Mouse (Mus musculus) liver, embryonic 11.5 days (tissue): ENCODE data around the gene Rabl6. TPM values are rescaled to one million over a fixed set of nuclear protein-coding genes. Genes with fewer than 3 reads are reported as not detected.

Experiments used
- ATAC-seq: fragments of 200-750 bp; cut with Nextera tagmentation; replicated peaks from 2 replicates; pipeline ENCODE4 v1.8.0; 2017; ENCODE audit warnings: moderate number of reproducible peaks, mild to moderate bottlenecking, moderate TSS enrichment, moderate library complexity; ENCODE audit not compliant: low FRiP score
- DNase-seq: peaks from one replicate; pipeline ENCODE4 v3.0.0-alpha.2; 2017; ENCODE audit warnings: low spot score
- H3K27ac ChIP-seq: fragments of 300-500 bp; sonication (generic); 2 replicates; pipeline ENCODE4 v1.5.1; 2014; ENCODE audit warnings: mild to moderate bottlenecking, low read depth, low read length, control low read depth
- H3K27me3 ChIP-seq: fragments of 300-500 bp; sonication (generic); replicated peaks from 2 replicates; pipeline ENCODE4 v1.6.1; 2014; ENCODE audit warnings: low read length, mixed read lengths; ENCODE audit not compliant: control insufficient read depth, insufficient read depth
- H3K36me3 ChIP-seq: fragments of 300-500 bp; sonication (generic); 2 replicates; pipeline ENCODE4 v1.6.1; 2014; ENCODE audit warnings: mild to moderate bottlenecking, low read length, moderate library complexity, mixed read lengths; ENCODE audit not compliant: control insufficient read depth, insufficient read depth
- H3K4me1 ChIP-seq: fragments of 300-500 bp; sonication (generic); replicated peaks from 2 replicates; pipeline ENCODE4 v1.6.1; 2014; ENCODE audit warnings: low read length, mixed read lengths; ENCODE audit not compliant: control insufficient read depth, insufficient read depth
- H3K4me2 ChIP-seq: fragments of 300-500 bp; sonication (generic); 2 replicates; pipeline ENCODE4 v1.6.1; 2014; ENCODE audit warnings: mild to moderate bottlenecking, control low read depth, moderate library complexity
- H3K4me3 ChIP-seq: fragments of 300-500 bp; sonication (generic); 2 replicates; pipeline ENCODE4 v1.5.1; 2014; ENCODE audit warnings: low read depth, low read length, control low read depth
- H3K9ac ChIP-seq: fragments of 300-500 bp; sonication (generic); 2 replicates; pipeline ENCODE4 v1.6.1; 2014; ENCODE audit warnings: low read depth, low read length, control low read depth
- H3K9me3 ChIP-seq: fragments of 300-500 bp; sonication (generic); 2 replicates; pipeline ENCODE4 v1.6.1; 2016; ENCODE audit warnings: low read length, inconsistent platforms, mixed read lengths; ENCODE audit not compliant: control insufficient read depth
- WGBS: fragments of 180-500 bp; shearing (Covaris S2); extraction: QIAGEN DNeasy Blood & Tissue Kit; methylation state at CpG from one replicate; pipeline ENCODE4 v1.1.7; 2014; 5-methylcytosine and 5-hydroxymethylcytosine counted together
- polyA plus RNA-seq: library from polyadenylated mRNA; unstranded; fragments of >200 nt; fragmentation: Nextera tagmentation; extraction: Ambion mirVana; gene quantifications from 2 replicates; pipeline ENCODE4 v1.2.1, GENCODE M21; 2014

Rabl6 gene
- polyA plus RNA-seq, 1 experiment from 2014 or later = 67.7 TPM

GRCm38 (mm10) chr2:25579737-25580460 is 28.4 kb downstream of the Rabl6 start:
- WGBS = 6% methylated on average over 27 of the region's 27 CpGs
- H3K9me3 ChIP-seq = no peaks in the 10 kb centered on the region
- peak overlapping the region; percentile 30 for H3K4me3 ChIP-seq
- peaks cover 9% of the 10 kb centered on the region for H3K36me3 ChIP-seq
- H3K27me3 ChIP-seq = peaks cover 57% of the 10 kb centered on the region
- ATAC-seq (no peak), DNase-seq (no peak)
- H3K4me1 ChIP-seq = peaks cover 45% of the 10 kb centered on the region
- no peak overlapping the region for H3K9ac ChIP-seq
- no peak overlapping the region for H3K27ac ChIP-seq
- H3K4me2 ChIP-seq = peak overlapping the region; percentile 42

- Histone ChIP-seq H3K27ac (no peak overlapping the region), H3K4me2 (peak overlapping the region; percentile 42), H3K9ac (no peak overlapping the region), H3K27me3 (peaks cover 57% of the 10 kb centered on the region), H3K4me1 (peaks cover 45% of the 10 kb centered on the region), H3K36me3 (peaks cover 3% of the 10 kb centered on the region; the same call in 1 of the 2 replicates), H3K9me3 (no peaks in the 10 kb centered on the region), H3K4me3 (peak overlapping the region; percentile 30)
- WGBS = 6% methylated on average over 77 of the region's 77 CpGs
- ATAC-seq (no peak), DNase-seq (no peak)
These were observed 29.3 kb downstream of the Rabl6 start for GRCm38 (mm10) chr2:25578796-25579736.

- no peaks in the 10 kb centered on the region; the same call in 1 of the 2 replicates for H3K36me3 ChIP-seq
- peak; percentile 59 for DNase-seq
- peaks cover 54% of the 10 kb centered on the region for H3K4me1 ChIP-seq
- H3K27ac ChIP-seq = no peak overlapping the region
- peaks cover 57% of the 10 kb centered on the region for H3K27me3 ChIP-seq
- no peak for ATAC-seq
- H3K4me2 ChIP-seq = peak overlapping the region; percentile 58
- 5% methylated on average over 75 of the region's 75 CpGs for WGBS
- H3K4me3 ChIP-seq = peak overlapping the region; percentile 37
- no peak overlapping the region for H3K9ac ChIP-seq
- H3K9me3 ChIP-seq = no peaks in the 10 kb centered on the region
These were observed 30.1 kb downstream of the Rabl6 start for GRCm38 (mm10) chr2:25577951-25578795.

- DNase-seq (no peak), ATAC-seq (no peak)
- H3K9ac ChIP-seq = peak overlapping the region; percentile 20; the same call in 1 of the 2 replicates
These were observed 31.1 kb downstream of the Rabl6 start for GRCm38 (mm10) chr2:25576965-25577891.

GRCm38 (mm10) chr2:25576028-25576850 is 32.1 kb downstream of the Rabl6 start:
- Histone ChIP-seq H3K27ac (no peak overlapping the region), H3K9ac (no peak overlapping the region), H3K4me3 (no peak overlapping the region; the same call in 1 of the 2 replicates), H3K27me3 (peaks cover 57% of the 10 kb centered on the region), H3K9me3 (no peaks in the 10 kb centered on the region), H3K36me3 (no peaks in the 10 kb centered on the region; the same call in 1 of the 2 replicates), H3K4me2 (peak overlapping the region; percentile 91), H3K4me1 (peaks cover 46% of the 10 kb centered on the region)
- 78% methylated on average over 16 of the region's 16 CpGs for WGBS
- ATAC-seq (no peak), DNase-seq (no peak)

More at GRCm38 (mm10) chr2:25576965-25577891, 31.1 kb downstream of the Rabl6 start:
- peaks cover 50% of the 10 kb centered on the region for H3K4me1 ChIP-seq
- peaks cover 57% of the 10 kb centered on the region for H3K27me3 ChIP-seq
- H3K9me3 ChIP-seq = no peaks in the 10 kb centered on the region
- no peak overlapping the region for H3K27ac ChIP-seq
- H3K4me2 ChIP-seq = peak overlapping the region; percentile 58
- H3K36me3 ChIP-seq = no peaks in the 10 kb centered on the region
- peak overlapping the region; percentile 37 for H3K4me3 ChIP-seq
- 17% methylated on average over 92 of the region's 92 CpGs for WGBS

- peak overlapping the region; percentile 63 for H3K4me3 ChIP-seq
- H3K9me3 ChIP-seq = no peaks in the 10 kb centered on the region
- peaks cover 42% of the 10 kb centered on the region for H3K4me1 ChIP-seq
- WGBS = 23% methylated on average over 21 of the region's 21 CpGs
- H3K9ac ChIP-seq = peak overlapping the region; percentile 65
- H3K27me3 ChIP-seq = peaks cover 50% of the 10 kb centered on the region
- no peaks in the 10 kb centered on the region; the same call in 1 of the 2 replicates for H3K36me3 ChIP-seq
- H3K27ac ChIP-seq = peak overlapping the region; percentile 75; the same call in 1 of the 2 replicates
- DNase-seq = peak; percentile 69
- peak overlapping the region; percentile 91 for H3K4me2 ChIP-seq
- ATAC-seq = no peak
These were observed 32.8 kb downstream of the Rabl6 start for GRCm38 (mm10) chr2:25575432-25576027.
